In the genomic region with DNA sequence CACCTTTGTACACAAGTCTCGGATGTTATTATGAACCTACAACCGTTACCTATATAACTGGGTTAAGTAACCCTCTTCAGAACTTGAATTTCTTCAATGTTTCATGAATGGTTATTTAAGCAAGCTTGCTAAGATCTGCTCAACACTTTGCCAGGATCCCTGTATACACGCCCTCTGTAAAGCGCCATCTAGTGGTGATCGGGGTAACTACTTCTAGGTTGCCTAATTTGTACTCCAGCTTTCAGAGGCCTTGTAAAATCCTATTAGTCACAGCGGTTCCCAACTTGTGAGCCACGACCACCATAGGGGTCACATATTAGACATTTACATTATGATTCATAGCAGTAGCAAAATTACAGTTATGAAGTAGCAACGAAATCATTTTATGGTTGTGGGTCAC, we compare ENCODE assay signal across 9 mouse cellular contexts. TPM values are rescaled to one million over a fixed set of nuclear protein-coding genes. Genes with fewer than 3 reads are reported as not detected.
DNase-seq lines count a peak whose midpoint lies in the region; ATAC-seq and TF ChIP-seq lines count a peak whose summit lies in the region.
"Had no signal": no experiment of that assay in that cellular context is flagged by ENCODE, and none has a peak within 500 bp of the region (broad histone marks: within the 10 kb centered on the region; RNA-seq: fewer than 3 reads in every experiment).

No protein-coding gene starts in this region.

- no peak overlapping the region for H3K4me2 ChIP-seq in lung, embryonic 14.5 days

- DNase-seq in MEL (ENCODE audit: low read depth, low spot score): peak; percentile 82
- peak; percentile 70 for DNase-seq in c-Kit-positive CD71-negative TER-119-negative erythroid progenitor cells, embryonic 14.5 days (ENCODE audit: low read depth)
- DNase-seq in fibroblast of lung, adult 2 months (ENCODE audit: low read depth): peak; percentile 70
- DNase-seq in heart, postnatal 25 days (ENCODE audit: low spot score): peak; percentile 28
- peak; percentile 66 to 83 for DNase-seq in layer of hippocampus, adult 18-20 months (ENCODE audit: low spot score in 2 of 2)
- peak; percentile 90 for DNase-seq in lung, embryonic 14.5 days
- peak; percentile 48 for DNase-seq in ovary, postnatal 36 days (ENCODE audit: low spot score)
- DNase-seq in thymus, postnatal 36 days: peak; percentile 31 to 51

- H3K9me3 ChIP-seq in MEL (replicated peaks; ENCODE audit: insufficient read depth, low read length): no peaks in the 10 kb centered on the region
- H3K9me3 ChIP-seq in lung, embryonic 14.5 days (ENCODE audit: low read depth, low read length): no peaks in the 10 kb centered on the region

- TF ChIP-seq EP300 in MEL (IDR thresholded peaks at IDR 0.05; ENCODE audit: low read depth in 1 of 2, low read length in 2 of 2): no peak

- no peak overlapping the region for H3K4me3 ChIP-seq in MEL (ENCODE audit: control insufficient read depth in 1 of 2, insufficient read depth in 1 of 2, low read depth in 2 of 2, low read length in 2 of 2)
- no peak overlapping the region for H3K4me3 ChIP-seq in lung, embryonic 14.5 days (ENCODE audit: low read depth, low read length)

- H3K4me1 ChIP-seq in MEL (ENCODE audit: control insufficient read depth in 1 of 2, insufficient read depth in 2 of 2, low read length in 2 of 2): no peaks in the 10 kb centered on the region
- no peaks in the 10 kb centered on the region for H3K4me1 ChIP-seq in lung, embryonic 14.5 days (ENCODE audit: insufficient read depth)

- H3K36me3 ChIP-seq in MEL (ENCODE audit: control insufficient read depth in 1 of 2, insufficient read depth in 2 of 2, low read length in 2 of 2): no peaks in the 10 kb centered on the region
- no peaks in the 10 kb centered on the region for H3K36me3 ChIP-seq in lung, embryonic 14.5 days (ENCODE audit: insufficient read depth)

- no peak for TF ChIP-seq POLR2A in MEL (IDR thresholded peaks at IDR 0.05; ENCODE audit: control insufficient read depth in 1 of 2, insufficient read depth in 1 of 2, low read depth in 1 of 2, low read length in 2 of 2, poor library complexity in 1 of 2)

- peak; percentile 74 to 95 (median 81) for TF ChIP-seq CTCF in MEL (IDR thresholded peaks at IDR 0.05 in 2 of 3, conservative IDR thresholded peaks at IDR 0.05 in 1 of 3; ENCODE audit: control insufficient read depth in 1 of 3, insufficient read depth in 1 of 3, low read depth in 2 of 3, low read length in 3 of 3, poor library complexity in 1 of 3, severe bottlenecking in 1 of 3)
- peak; percentile 90 for TF ChIP-seq CTCF in lung, embryonic 14.5 days (IDR thresholded peaks at IDR 0.05; ENCODE audit: low read depth)

- intact Hi-C loops in heart, postnatal 25 days (cut with DNase I): loop anchor here (1.0 to 5.0 kb wide), 2 partner anchors 408 to 431 kb away; no protein-coding TSS in a partner anchor

- 18% methylated on average over 8 of the region's 8 CpGs for WGBS in lung, embryonic 14.5 days

- no peaks in the 10 kb centered on the region; a peak in 2 of 4 replicates for H3K27me3 ChIP-seq in MEL (ENCODE audit: control insufficient read depth in 1 of 2, insufficient read depth in 2 of 2, low read length in 2 of 2)
- no peaks in the 10 kb centered on the region for H3K27me3 ChIP-seq in lung, embryonic 14.5 days (ENCODE audit: insufficient read depth, low read length)

- peak; percentile 28 for TF ChIP-seq RAD21 in MEL (IDR thresholded peaks at IDR 0.05; ENCODE audit: low read depth, low read length)

- no peak overlapping the region for H3K27ac ChIP-seq in MEL (ENCODE audit: control insufficient read depth, low read depth, low read length)
- H3K27ac ChIP-seq in lung, embryonic 14.5 days (ENCODE audit: low read depth): no peak overlapping the region
- H3K27ac ChIP-seq: macrophage had no signal

- peak; percentile 59 for ATAC-seq in lung, embryonic 14.5 days (ENCODE audit: insufficient read depth)

- H3K79me2 ChIP-seq in MEL (ENCODE audit: control insufficient read depth, insufficient read depth, low read length, poor library complexity): no peaks in the 10 kb centered on the region

- H3K9ac ChIP-seq in MEL (ENCODE audit: control insufficient read depth, low read depth, low read length, poor library complexity, severe bottlenecking): no peak overlapping the region
- H3K9ac ChIP-seq in lung, embryonic 14.5 days: no peak overlapping the region

TF ChIP-seq in MEL, 35 proteins besides CTCF, POLR2A, EP300 and RAD21:
- peak; percentile 68 for TF ChIP-seq SMC3 (IDR thresholded peaks at IDR 0.05; ENCODE audit: low read depth, low read length)
- TF ChIP-seq TAL1 (IDR thresholded peaks at IDR 0.05; ENCODE audit: low read length): no peak

RNA-seq across cellular contexts. Expression of a gene that starts 4.5 kb away (rescaled TPM):
- total RNA-seq in MEL (2012; rRNA removed): not detected in 2 replicates
- not detected for polyA plus RNA-seq in MEL (2012; ENCODE audit: insufficient read depth in 1 of 2, insufficient read length in 2 of 2, low read depth in 1 of 2, low replicate concordance in 2 of 2, missing spikeins in 1 of 2)
- not detected for total RNA-seq in heart, postnatal 25 days (2021)
- total RNA-seq in layer of hippocampus, adult 18-20 months (2021): under 1 TPM; 0.84 to 0.91 TPM
- not detected in 2 replicates for polyA plus RNA-seq in lung, embryonic 14.5 days (2014; fragmentation: Nextera tagmentation; extraction: Ambion mirVana)
- polyA plus RNA-seq: macrophage had no signal

RNA-seq across cellular contexts. Expression of a gene that starts 33.1 kb away (rescaled TPM):
- total RNA-seq in MEL (2012; rRNA removed): 61.4 and 83.0 TPM in 2 replicates
- polyA plus RNA-seq in MEL (2012; ENCODE audit: insufficient read depth in 1 of 2, insufficient read length in 2 of 2, low read depth in 1 of 2, low replicate concordance in 2 of 2, missing spikeins in 1 of 2): 100 to 1,000 TPM in 1 of 2 experiments, not detected in 1; 123 TPM
- 10 to 100 TPM; 72.7 to 80.1 TPM for total RNA-seq in heart, postnatal 25 days (2021)
- 100 to 1,000 TPM in 1 of 2 experiments, 10 to 100 TPM in 1; 83.7 to 101 TPM for total RNA-seq in layer of hippocampus, adult 18-20 months (2021)
- polyA plus RNA-seq in lung, embryonic 14.5 days (2014; fragmentation: Nextera tagmentation; extraction: Ambion mirVana): 126 and 136 TPM in 2 replicates

Comparison
In these comparisons a context has a peak if more than half of its experiments do, and no peak if none do; other contexts are left out.
1. DNase-seq: peak in every context shown above with its lines; median percentile 90 in lung, embryonic 14.5 days; 82 in MEL; 74 in layer of hippocampus, adult 18-20 months; 70 in c-Kit-positive CD71-negative TER-119-negative erythroid progenitor cells, embryonic 14.5 days; 70 in fibroblast of lung, adult 2 months; 48 in ovary, postnatal 36 days; 41 in thymus, postnatal 36 days; 28 in heart, postnatal 25 days.